Mouse (Mus musculus) fat pad, adult 2 months (tissue): Measurements from ENCODE around the gene Ank3.

Experiments used
- DNase-seq: peaks from one replicate; pipeline ENCODE4 v3.0.0-alpha.2; 2011; ENCODE audit warnings: low read depth, low spot score; ENCODE audit errors: extremely low read depth

Gene Ank3

GRCm38 (mm10) chr10:69653121-69653677 lies 254.6 kb downstream of the Ank3 start:
- no peak for DNase-seq

- no peak for DNase-seq
Observed at GRCm38 (mm10) chr10:69654176-69654575, 255.6 kb downstream of the Ank3 start.

DNA sequence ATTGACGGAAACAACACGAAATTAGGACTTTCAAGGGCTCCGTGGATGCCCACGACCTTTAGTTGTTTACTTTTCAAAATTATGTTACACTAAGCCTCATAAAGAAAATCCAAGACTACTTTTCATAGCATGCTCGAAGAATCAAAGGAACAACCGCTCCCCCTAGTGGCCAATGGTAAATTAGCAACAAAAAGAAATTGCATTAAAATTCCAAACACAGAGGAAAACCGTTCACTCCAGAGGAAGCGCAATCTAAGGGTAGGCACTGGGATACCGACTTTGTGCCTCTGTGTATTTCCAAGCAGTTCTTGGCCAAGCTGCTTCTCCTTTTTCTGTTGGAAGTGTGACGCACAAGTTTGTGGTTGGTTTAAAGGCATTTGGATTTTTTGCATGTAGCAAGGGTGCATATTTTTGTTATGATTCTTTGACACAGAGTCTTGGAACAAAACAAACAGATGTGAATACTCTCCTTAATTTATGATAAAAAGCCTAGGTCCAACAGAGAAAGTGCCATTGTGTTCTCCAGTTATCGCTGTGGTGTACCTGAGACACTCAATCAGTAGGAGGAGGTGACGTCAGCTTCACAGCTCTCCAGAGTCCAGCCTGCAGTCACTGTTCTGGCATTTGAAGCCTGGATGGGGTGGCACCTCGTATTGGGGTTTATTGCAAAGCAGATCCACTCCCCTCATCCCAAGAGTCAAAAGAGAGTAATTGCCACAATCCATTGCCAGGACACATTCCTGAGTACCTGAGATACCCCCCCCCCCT lies 256.5 kb downstream of the Ank3 start:
- DNase-seq = no peak

- no peak for DNase-seq
Observed at GRCm38 (mm10) chr10:69656321-69656720, 257.7 kb downstream of the Ank3 start.

DNA sequence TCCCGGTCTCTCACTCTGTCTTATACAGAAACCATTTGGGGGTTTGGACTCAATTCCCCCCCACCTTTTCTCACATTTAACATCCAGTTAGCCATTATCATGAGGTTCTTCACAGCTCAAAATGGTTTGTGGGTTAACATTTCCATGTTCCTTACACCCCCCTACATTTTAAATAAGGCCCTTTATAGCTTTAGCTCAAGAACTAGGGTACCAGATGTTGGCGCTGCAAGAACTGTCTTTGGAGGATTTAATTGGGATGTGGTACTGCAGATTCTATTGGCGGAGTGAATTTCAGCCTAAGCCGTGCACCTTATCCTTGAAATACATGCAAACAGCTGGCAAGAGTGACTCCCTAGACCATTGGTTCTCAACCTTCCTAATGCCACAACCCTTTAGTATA lies 261.2 kb downstream of the Ank3 start:
- DNase-seq = no peak

GRCm38 (mm10) chr10:69662338-69662737 lies 263.8 kb downstream of the Ank3 start:
- no peak for DNase-seq

GRCm38 (mm10) chr10:69667482-69667881 lies 268.9 kb downstream of the Ank3 start:
- no peak for DNase-seq

DNA sequence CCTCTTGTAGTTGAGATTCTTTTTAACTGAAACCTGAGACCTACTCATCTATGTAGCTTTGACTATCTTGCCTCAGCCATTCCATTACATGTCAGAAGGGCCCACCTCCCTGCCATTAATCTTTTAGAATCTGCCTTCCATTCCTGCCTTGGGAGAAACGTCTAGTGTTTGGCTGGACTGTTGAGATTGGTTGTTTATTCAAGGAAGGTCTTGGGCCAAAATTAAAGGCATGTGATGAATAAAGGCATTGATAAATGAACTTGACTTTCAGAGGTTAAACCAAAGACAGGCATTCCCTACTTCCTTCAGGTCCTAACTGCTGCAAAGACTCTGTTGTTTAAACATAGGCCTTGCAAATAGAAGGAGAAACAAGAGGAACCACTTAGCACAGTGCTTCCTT lies 271.9 kb downstream of the Ank3 start:
- no peak for DNase-seq

DNA sequence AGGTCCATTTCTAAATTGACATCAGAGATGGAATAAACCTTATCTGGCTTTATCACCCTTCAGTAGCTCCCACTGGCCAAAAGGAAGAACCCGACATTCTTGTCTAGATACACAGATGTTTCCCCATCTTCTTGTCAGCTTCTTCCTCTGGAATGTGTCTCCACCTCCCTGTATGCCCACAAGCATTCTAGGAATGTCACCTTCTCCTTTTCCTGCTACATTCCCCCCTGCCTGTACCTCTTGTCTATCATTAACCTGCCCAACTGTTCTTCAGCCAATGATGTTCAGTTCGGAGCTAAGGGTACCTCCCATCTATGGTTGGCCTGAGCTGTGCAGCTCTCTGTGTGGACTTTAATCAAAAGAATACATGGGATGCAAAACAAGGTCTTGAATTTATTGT lies 272.4 kb downstream of the Ank3 start:
- no peak for DNase-seq

DNA sequence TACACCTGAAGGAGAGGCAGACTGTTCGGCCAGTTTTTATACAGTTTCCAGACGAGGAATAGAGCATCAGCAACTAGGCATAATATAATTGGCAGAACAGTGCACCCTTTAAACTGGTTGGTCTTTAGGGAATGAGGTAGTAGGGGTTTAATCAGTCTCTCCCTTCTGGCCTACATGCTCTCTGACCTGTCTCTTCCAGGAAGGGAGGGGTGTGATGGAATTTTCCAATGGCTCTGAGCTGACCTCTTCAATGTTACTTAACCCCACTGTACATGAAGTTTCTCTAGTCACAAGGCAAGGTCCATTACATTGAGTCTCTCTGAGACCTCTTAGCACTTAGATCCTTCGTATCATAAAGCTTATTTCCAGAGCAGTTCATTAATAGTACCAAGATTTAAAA lies 272.9 kb downstream of the Ank3 start:
- DNase-seq = no peak

GRCm38 (mm10) chr10:69672545-69672944 lies 274.0 kb downstream of the Ank3 start:
- no peak for DNase-seq

- DNase-seq = no peak
Observed at GRCm38 (mm10) chr10:69678230-69678629, 279.7 kb downstream of the Ank3 start.

DNA sequence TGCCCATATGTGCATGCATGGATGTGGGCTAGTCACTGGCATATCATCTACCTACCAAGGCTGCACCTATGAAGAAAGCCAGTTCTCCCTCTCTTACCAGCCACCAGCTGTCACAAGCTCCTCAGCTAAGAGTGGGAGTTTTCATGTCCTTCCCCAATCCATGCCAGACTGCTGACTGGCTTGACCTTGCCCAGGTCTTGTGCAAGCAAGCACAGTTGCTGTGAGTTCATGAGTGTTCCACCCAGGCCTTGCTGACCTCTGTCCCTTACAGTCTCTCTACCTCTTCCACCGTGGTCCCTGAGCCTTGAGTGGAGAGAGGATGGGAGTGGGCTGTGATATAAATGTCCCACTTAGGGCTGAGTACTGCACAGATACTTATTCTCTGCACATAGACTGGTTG lies 287.8 kb downstream of the Ank3 start:
- DNase-seq = no peak

GRCm38 (mm10) chr10:69689096-69689495 lies 290.5 kb downstream of the Ank3 start:
- no peak for DNase-seq

DNA sequence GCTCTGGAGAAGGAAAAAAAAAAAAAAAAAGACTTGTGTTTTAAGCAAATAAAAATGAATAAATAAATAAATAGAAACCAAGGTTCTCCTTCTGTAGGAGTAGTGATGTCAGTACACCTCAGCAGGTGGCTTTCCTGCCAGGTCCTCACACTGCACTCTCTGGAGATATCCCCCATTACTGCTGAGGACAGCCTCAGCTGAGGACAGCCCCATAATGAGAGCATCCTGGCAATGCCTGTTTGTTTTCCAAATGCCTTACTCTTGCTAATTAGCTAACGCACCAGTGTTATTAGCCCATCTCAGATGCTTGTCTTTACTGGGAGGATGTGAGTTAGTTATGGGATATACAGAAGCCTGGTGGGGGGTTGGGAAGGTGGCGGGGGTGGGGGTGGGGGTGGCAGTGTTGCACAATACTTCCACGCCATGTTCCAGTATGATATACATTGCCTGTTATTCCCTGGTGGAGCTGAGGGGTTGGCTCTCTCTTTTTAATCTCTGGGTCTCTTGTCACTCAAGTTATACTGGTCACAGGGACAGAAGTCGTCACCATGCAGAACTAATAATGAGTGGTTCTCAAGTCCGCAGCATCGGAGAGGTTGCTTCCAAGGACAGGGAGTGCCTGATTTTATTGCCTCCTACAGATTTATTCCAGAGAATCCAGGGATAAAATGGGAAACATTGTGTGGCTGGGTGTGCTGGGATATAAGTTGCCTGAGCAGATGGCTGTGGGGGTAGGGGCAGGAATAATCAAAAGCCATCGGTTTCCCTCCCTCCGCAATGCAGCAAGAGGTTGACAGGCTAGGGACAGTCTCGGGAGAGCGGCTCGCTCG lies 291.8 kb downstream of the Ank3 start:
- no peak for DNase-seq

- DNase-seq = no peak
Observed at GRCm38 (mm10) chr10:69690961-69691451, 292.4 kb downstream of the Ank3 start.

DNA sequence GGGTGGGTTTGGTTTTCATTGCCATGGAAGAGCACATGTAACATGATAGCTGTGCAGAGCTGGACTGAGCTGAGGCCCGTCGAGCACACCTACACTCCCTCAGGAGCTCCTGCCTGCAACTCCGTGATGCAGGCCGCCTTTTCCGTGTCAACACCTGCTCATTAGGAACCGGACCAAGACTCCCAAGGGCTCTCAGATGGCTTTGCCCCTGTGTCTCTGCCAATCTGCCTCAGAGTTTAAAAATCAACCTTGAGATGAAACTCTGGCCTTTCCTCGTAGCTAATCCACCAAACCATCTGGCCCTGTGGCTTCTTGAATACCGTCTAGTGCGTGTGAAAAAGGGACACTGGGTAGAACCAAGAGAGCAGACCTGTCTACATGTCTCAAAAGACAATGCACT lies 297.4 kb downstream of the Ank3 start:
- no peak for DNase-seq

DNA sequence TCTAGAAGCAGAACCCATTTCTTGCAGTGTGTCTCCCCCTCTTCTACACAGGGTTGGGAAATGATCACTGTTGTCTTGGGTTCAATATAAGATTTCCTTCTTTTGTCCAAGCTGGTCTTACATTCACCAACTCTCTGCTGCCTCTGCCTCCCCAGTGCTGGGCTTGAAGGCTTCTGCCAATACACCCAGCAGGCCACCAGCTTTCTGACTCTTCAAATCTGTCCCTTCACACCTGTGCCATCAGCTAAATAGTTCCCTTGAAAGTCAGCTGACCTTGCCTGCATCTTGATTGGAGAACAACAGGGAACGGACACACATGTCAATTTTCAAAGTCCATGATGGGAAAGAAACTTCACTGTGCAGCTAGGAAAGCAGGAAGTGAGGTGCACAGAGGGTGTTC lies 300.1 kb downstream of the Ank3 start:
- DNase-seq = no peak

GRCm38 (mm10) chr10:69701226-69701625 lies 302.7 kb downstream of the Ank3 start:
- no peak for DNase-seq

- no peak for DNase-seq
Observed at GRCm38 (mm10) chr10:69705806-69706768, 307.5 kb downstream of the Ank3 start.
